19 mouse cellular contexts compared by ENCODE assay signal in the genomic region with DNA sequence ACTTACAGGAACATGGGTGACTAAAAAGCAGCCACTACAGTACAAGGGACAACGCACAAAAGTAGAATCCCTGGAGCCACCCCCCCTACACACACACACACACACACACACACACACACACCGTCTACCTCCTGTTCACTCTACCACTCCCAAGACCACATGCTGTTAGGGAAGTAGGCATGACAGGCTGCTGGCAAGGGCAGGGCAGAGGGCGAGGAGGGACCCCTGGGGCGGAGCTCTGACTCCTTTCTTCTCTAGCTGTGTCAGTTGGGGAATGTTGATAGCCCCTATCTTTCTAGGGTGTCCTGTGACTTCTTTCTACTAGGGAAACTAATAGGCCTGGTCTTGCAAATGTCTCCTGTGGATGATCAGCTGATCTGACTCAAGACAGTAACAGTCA. TPM values are rescaled to one million over a fixed set of nuclear protein-coding genes. Genes with fewer than 3 reads are reported as not detected.
DNase-seq lines count a peak whose midpoint lies in the region; ATAC-seq and TF ChIP-seq lines count a peak whose summit lies in the region.
"Had no signal": no experiment of that assay in that cellular context is flagged by ENCODE, and none has a peak within 500 bp of the region (broad histone marks: within the 10 kb centered on the region; RNA-seq: fewer than 3 reads in every experiment).

No protein-coding gene starts in this region.

- H3K36me3 ChIP-seq in liver, embryonic 11.5 days (ENCODE audit: control insufficient read depth, insufficient read depth, low read length), result peaks cover 4% of the 10 kb centered on the region; the same call in 1 of the 2 replicates
- H3K36me3 ChIP-seq in liver, embryonic 13.5 days, result 0 out of 2 replicates have a peak, but pooled peaks cover 4% of the 10 kb centered on the region
- no peaks in the 10 kb centered on the region for H3K36me3 ChIP-seq in stomach, postnatal 0 days (ENCODE audit: control insufficient read depth, insufficient read depth, low read length)
- no peaks in the 10 kb centered on the region for H3K36me3 ChIP-seq in hindbrain, embryonic 11.5 days (ENCODE audit: control insufficient read depth, insufficient read depth, low read length)

- H3K27me3 ChIP-seq in liver, embryonic 11.5 days (replicated peaks; ENCODE audit: control insufficient read depth, insufficient read depth, low read length), result peaks cover 20% of the 10 kb centered on the region
- peaks cover 32% of the 10 kb centered on the region for H3K27me3 ChIP-seq in liver, embryonic 13.5 days
- no peaks in the 10 kb centered on the region for H3K27me3 ChIP-seq in stomach, postnatal 0 days (ENCODE audit: control insufficient read depth, insufficient read depth, low read length)
- H3K27me3 ChIP-seq in hindbrain, embryonic 11.5 days (ENCODE audit: control insufficient read depth, insufficient read depth, low read length), result peaks cover 16% of the 10 kb centered on the region
- H3K27me3 ChIP-seq: Patski had no signal

- TF ChIP-seq EP300 in stomach, postnatal 0 days (optimal IDR thresholded peaks at IDR 0.05), result no peak

- H3K4me3 ChIP-seq in liver, embryonic 11.5 days (ENCODE audit: low read depth, low read length), result no peak overlapping the region
- H3K4me3 ChIP-seq in liver, embryonic 13.5 days (replicated peaks), result no peak overlapping the region
- H3K4me3 ChIP-seq in stomach, postnatal 0 days (ENCODE audit: low read depth, low read length), result no peak overlapping the region
- H3K4me3 ChIP-seq in hindbrain, embryonic 11.5 days (ENCODE audit: low read depth, low read length), result no peak overlapping the region
- H3K4me3 ChIP-seq: erythroblast, embryonic 14.5 days; hindbrain, embryonic 13.5 days; limb, embryonic 15.5 days had no signal

- ATAC-seq in liver, embryonic 11.5 days (replicated peaks; ENCODE audit: low FRiP score), result peak; percentile 44
- peak; percentile 43 for ATAC-seq in liver, embryonic 13.5 days (ENCODE audit: low read depth)
- ATAC-seq in stomach, postnatal 0 days (ENCODE audit: low FRiP score, low TSS enrichment), result no peak
- no peak for ATAC-seq in hindbrain, embryonic 11.5 days (ENCODE audit: low FRiP score)
- ATAC-seq: forebrain, postnatal 0 days; Patski had no signal

- H3K9ac ChIP-seq in liver, embryonic 11.5 days (ENCODE audit: low read depth, low read length), result no peak overlapping the region
- H3K9ac ChIP-seq in liver, embryonic 13.5 days, result no peak overlapping the region
- no peak overlapping the region for H3K9ac ChIP-seq in stomach, postnatal 0 days (ENCODE audit: low read length)
- H3K9ac ChIP-seq in hindbrain, embryonic 11.5 days (ENCODE audit: low read depth, low read length), result no peak overlapping the region
- H3K9ac ChIP-seq: forebrain, postnatal 0 days; hindbrain, embryonic 13.5 days; limb, embryonic 15.5 days had no signal

- 56% methylated on average over 4 of the region's 4 CpGs for WGBS in liver, embryonic 11.5 days
- 25% methylated on average over 4 of the region's 4 CpGs for WGBS in liver, embryonic 13.5 days (ENCODE audit: insufficient replicate concordance)
- 76% methylated on average over 4 of the region's 4 CpGs for WGBS in stomach, postnatal 0 days
- WGBS in hindbrain, embryonic 11.5 days, result 64% methylated on average over 4 of the region's 4 CpGs

- peaks cover 7% of the 10 kb centered on the region for H3K4me1 ChIP-seq in liver, embryonic 11.5 days (replicated peaks; ENCODE audit: control insufficient read depth, insufficient read depth, low read length)
- peaks cover 36% of the 10 kb centered on the region for H3K4me1 ChIP-seq in liver, embryonic 13.5 days (replicated peaks)
- H3K4me1 ChIP-seq in stomach, postnatal 0 days (replicated peaks; ENCODE audit: control insufficient read depth, insufficient read depth), result peaks cover 7% of the 10 kb centered on the region; the same call in 1 of the 2 replicates
- peaks cover 8% of the 10 kb centered on the region; the same call in 1 of the 2 replicates for H3K4me1 ChIP-seq in hindbrain, embryonic 11.5 days (replicated peaks; ENCODE audit: control insufficient read depth, insufficient read depth, low read length)

- H3K27ac ChIP-seq in liver, embryonic 11.5 days (ENCODE audit: low read depth, low read length), result no peak overlapping the region
- H3K27ac ChIP-seq in liver, embryonic 13.5 days, result no peak overlapping the region
- no peak overlapping the region for H3K27ac ChIP-seq in stomach, postnatal 0 days (replicated peaks)
- no peak overlapping the region for H3K27ac ChIP-seq in hindbrain, embryonic 11.5 days (ENCODE audit: low read depth, low read length)
- H3K27ac ChIP-seq: hindbrain, embryonic 13.5 days; limb, embryonic 15.5 days had no signal

- H3K9me3 ChIP-seq in liver, embryonic 11.5 days (ENCODE audit: control insufficient read depth, low read length), result no peaks in the 10 kb centered on the region
- H3K9me3 ChIP-seq in liver, embryonic 13.5 days (replicated peaks), result no peaks in the 10 kb centered on the region
- H3K9me3 ChIP-seq in stomach, postnatal 0 days (ENCODE audit: control insufficient read depth, low read length), result no peaks in the 10 kb centered on the region
- H3K9me3 ChIP-seq in hindbrain, embryonic 11.5 days (ENCODE audit: control insufficient read depth, low read length), result no peaks in the 10 kb centered on the region
- H3K9me3 ChIP-seq: hindbrain, embryonic 13.5 days; limb, embryonic 15.5 days had no signal

- DNase-seq in cerebellum, postnatal 10 days, result peak; percentile 21 to 31
- no peak for DNase-seq in cerebellum, adult 8-10 months
- DNase-seq in liver, embryonic 11.5 days (ENCODE audit: low spot score), result no peak
- DNase-seq in liver, result no peak
- no peak for DNase-seq in liver, embryonic 13.5 days
- peak; percentile 11 for DNase-seq in stomach, postnatal 0 days (ENCODE audit: low spot score)
- DNase-seq in lung, postnatal 10 days, result no peak
- no peak for DNase-seq in hindbrain, embryonic 11.5 days (ENCODE audit: low spot score)
- DNase-seq: cerebellum, adult 18-20 months; embryo, embryonic 11 days; forebrain, postnatal 0 days; gastrocnemius, postnatal 25 days; kidney, adult 11 months; kidney, postnatal 14 days; thymus, postnatal 36 days had no signal

- TF ChIP-seq CTCF in stomach, postnatal 0 days (IDR thresholded peaks at IDR 0.05; ENCODE audit: low read depth), result no peak

- H3K4me2 ChIP-seq in liver, embryonic 11.5 days, result peak overlapping the region; percentile 46; the same call in 1 of the 2 replicates
- no peak overlapping the region for H3K4me2 ChIP-seq in liver, embryonic 13.5 days
- H3K4me2 ChIP-seq in stomach, postnatal 0 days (replicated peaks; ENCODE audit: low read depth), result no peak overlapping the region
- H3K4me2 ChIP-seq in hindbrain, embryonic 11.5 days (replicated peaks; ENCODE audit: low read depth, low read length), result no peak overlapping the region
- H3K4me2 ChIP-seq: hindbrain, embryonic 13.5 days; limb, embryonic 15.5 days had no signal

RNA-seq across cellular contexts. Expression of a gene that starts 2.6 kb away (rescaled TPM):
- 3.7 TPM in 2 replicates for polyA plus RNA-seq in liver, embryonic 11.5 days (2014; fragmentation: Nextera tagmentation; extraction: Ambion mirVana)
- polyA plus RNA-seq in liver, embryonic 13.5 days (2015; fragmentation: Nextera tagmentation; extraction: Ambion mirVana), result 1.1 TPM in 2 replicates
- polyA plus RNA-seq in stomach, postnatal 0 days (2015; fragmentation: Nextera tagmentation; extraction: Ambion mirVana), result 2.9 and 3.6 TPM in 2 replicates
- 3.4 and 4.6 TPM in 2 replicates for polyA plus RNA-seq in hindbrain, embryonic 11.5 days (2014; fragmentation: Nextera tagmentation; extraction: Ambion mirVana)
- polyA plus RNA-seq: erythroblast, embryonic 14.5 days had no signal

RNA-seq across cellular contexts. Expression of a gene that starts 2.7 kb away (rescaled TPM):
- 2.0 and 3.0 TPM in 2 replicates for polyA plus RNA-seq in liver, embryonic 11.5 days (2014; fragmentation: Nextera tagmentation; extraction: Ambion mirVana)
- polyA plus RNA-seq in liver, embryonic 13.5 days (2015; fragmentation: Nextera tagmentation; extraction: Ambion mirVana), result 0.87 and 1.0 TPM in 2 replicates
- polyA plus RNA-seq in stomach, postnatal 0 days (2015; fragmentation: Nextera tagmentation; extraction: Ambion mirVana), result 2.8 and 3.3 TPM in 2 replicates
- 1.3 and 2.3 TPM in 2 replicates for polyA plus RNA-seq in hindbrain, embryonic 11.5 days (2014; fragmentation: Nextera tagmentation; extraction: Ambion mirVana)

RNA-seq across cellular contexts. Expression of a gene that starts 9.5 kb away (rescaled TPM):
- 0.08 TPM in 1 of 2 replicates, not detected in the other for polyA plus RNA-seq in liver, embryonic 11.5 days (2014; fragmentation: Nextera tagmentation; extraction: Ambion mirVana)
- not detected in 2 replicates for polyA plus RNA-seq in liver, embryonic 13.5 days (2015; fragmentation: Nextera tagmentation; extraction: Ambion mirVana)
- 0.02 TPM in 1 of 2 replicates, not detected in the other for polyA plus RNA-seq in stomach, postnatal 0 days (2015; fragmentation: Nextera tagmentation; extraction: Ambion mirVana)
- polyA plus RNA-seq in hindbrain, embryonic 11.5 days (2014; fragmentation: Nextera tagmentation; extraction: Ambion mirVana), result 0.12 and 0.15 TPM in 2 replicates
- polyA plus RNA-seq: erythroblast, embryonic 14.5 days had no signal

RNA-seq across cellular contexts. Expression of a gene that starts 13.4 kb away (rescaled TPM):
- 0.08 TPM in 1 of 2 replicates, not detected in the other for polyA plus RNA-seq in liver, embryonic 11.5 days (2014; fragmentation: Nextera tagmentation; extraction: Ambion mirVana)
- polyA plus RNA-seq in liver, embryonic 13.5 days (2015; fragmentation: Nextera tagmentation; extraction: Ambion mirVana), result 0.12 and 0.16 TPM in 2 replicates
- 0.38 and 0.39 TPM in 2 replicates for polyA plus RNA-seq in stomach, postnatal 0 days (2015; fragmentation: Nextera tagmentation; extraction: Ambion mirVana)
- polyA plus RNA-seq in hindbrain, embryonic 11.5 days (2014; fragmentation: Nextera tagmentation; extraction: Ambion mirVana), result 0.54 TPM in 1 of 2 replicates, not detected in the other
- polyA plus RNA-seq: erythroblast, embryonic 14.5 days; Patski had no signal

Comparison
In these comparisons a context has a peak if more than half of its experiments do, and no peak if none do; other contexts are left out.
1. DNase-seq: peak in cerebellum, postnatal 10 days (2 of 2) and stomach, postnatal 0 days (single experiment); none in cerebellum, adult 8-10 months (single experiment), liver, embryonic 11.5 days (single experiment), liver (single experiment), liver, embryonic 13.5 days (single experiment), lung, postnatal 10 days (single experiment) and hindbrain, embryonic 11.5 days (single experiment).
2. ATAC-seq: peak in liver, embryonic 11.5 days (single experiment) and liver, embryonic 13.5 days (single experiment); none in stomach, postnatal 0 days (single experiment) and hindbrain, embryonic 11.5 days (single experiment).